Mouse (Mus musculus): ENCODE measurements around the gene Tpbgl.

The Tpbgl gene

DNA sequence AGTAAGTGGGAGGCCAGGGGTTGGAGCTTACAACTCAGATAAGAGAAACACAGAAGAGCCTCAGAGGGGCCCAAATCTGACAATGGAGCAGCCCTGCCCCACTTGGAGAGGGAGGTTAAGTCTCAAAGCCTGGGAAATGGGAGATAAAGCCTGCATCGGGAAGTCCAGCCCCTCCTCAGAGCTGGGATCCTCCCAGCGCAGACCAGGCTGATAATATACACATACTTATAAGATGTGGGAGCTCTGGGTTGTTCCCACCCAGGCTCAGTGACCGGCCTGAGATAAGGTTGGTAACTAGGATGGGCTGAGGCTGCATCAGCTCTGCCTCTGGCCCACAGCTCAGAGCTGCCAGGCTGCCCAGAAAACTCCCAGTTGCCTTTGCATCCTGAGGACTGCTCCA lies 15.2 kb upstream of the Tpbgl start:
- no peak for DNase-seq (ENCODE audit: low spot score in 2 of 2)

DNA sequence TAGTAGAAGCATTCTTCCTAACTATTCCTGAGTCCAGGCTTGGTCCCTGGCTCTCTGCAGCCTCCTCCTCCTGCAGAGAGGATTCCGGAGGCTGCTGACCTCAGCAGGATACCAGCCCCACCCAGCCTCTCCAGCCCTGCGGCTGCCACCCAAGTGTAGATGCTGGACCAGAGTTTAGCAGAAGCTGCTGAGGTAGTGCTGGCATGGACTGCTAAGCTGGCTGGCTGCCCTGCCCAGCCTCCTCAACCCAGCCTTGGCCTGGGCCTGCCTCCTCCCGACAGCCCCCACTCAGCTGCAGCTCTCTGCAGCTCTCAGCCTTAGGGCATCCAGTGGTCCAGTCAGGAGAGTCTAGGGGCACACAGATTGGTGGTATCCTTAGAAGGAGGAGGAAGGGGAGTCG lies 14.3 kb upstream of the Tpbgl start:
- no peak for DNase-seq (ENCODE audit: low spot score in 2 of 2)

DNA sequence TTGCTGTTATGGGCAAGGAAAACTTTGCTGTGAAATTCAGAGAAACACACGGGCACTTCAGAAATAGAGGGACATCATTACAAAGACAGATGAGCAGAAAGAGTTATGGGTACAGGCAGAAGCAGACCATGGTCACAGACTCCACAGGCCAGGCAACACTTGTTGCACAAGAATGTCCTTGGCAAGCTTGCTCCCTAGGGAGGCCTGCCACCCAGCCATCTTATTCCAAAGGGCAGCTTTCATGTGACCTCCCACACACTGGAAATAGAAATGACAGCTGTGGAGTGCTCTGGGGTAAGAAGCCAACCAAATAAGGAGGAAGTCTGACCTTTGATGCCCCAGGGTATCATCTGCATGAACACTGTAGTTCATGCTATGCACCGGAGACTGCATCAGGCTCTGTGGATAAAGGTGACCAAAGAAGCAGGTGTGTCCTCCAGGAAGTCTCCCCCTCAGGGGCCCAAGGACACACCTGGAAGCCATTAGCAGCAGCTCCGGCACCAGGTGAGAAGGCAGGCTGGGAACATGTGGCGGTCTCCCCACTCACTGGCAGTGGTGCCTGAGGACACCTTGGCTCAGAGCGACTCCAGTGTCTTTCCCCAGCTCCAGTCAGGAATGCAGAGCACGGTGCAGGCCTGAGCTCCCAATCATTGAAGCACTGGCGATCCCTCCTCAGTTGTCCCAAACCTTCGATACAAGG lies 7.2 kb upstream of the Tpbgl start:
- no peak for DNase-seq (ENCODE audit: low spot score in 2 of 2)

DNA sequence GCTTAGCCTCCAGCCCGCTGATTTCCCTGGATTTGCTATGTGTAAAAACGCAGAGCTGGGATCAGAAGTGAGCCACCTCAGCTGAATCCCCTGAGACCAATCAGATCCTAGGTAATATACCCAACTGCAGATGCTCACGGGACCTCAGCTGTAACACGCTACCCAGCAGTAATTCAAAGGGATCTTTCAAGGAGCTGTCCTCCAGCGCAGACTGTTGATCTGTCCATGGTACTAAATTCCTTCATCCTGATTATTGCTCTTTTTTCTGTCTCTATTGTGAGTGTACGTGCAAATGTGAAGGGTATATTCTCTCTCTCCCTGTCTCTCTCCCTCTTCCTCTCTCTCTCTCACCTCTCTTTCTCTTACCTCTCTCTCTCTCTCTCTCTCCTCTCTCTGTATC lies 5.4 kb upstream of the Tpbgl start:
- no peak for DNase-seq (ENCODE audit: low spot score in 2 of 2)

DNA sequence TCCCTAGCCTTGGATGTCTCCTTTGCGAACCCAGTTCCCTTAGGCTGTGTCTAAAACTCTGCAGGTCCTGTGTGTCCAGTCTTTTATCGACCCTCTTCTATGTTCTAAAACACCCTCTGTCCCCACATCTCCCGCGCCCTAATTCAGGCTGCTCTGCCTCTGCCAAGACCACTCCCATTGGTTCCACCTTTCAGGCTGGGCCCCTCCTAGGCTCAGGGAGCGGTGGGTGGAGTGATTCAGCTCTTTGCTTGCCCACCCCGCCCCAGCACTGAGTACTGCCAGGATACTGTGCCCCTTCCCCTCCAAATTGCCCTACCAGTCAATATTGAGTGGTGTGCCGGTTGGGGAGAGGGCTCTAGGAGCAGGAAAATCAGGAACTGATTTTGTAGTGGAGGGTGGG lies 463 bp upstream of the Tpbgl start:
- DNase-seq (ENCODE audit: low spot score in 2 of 2), result no peak

DNA sequence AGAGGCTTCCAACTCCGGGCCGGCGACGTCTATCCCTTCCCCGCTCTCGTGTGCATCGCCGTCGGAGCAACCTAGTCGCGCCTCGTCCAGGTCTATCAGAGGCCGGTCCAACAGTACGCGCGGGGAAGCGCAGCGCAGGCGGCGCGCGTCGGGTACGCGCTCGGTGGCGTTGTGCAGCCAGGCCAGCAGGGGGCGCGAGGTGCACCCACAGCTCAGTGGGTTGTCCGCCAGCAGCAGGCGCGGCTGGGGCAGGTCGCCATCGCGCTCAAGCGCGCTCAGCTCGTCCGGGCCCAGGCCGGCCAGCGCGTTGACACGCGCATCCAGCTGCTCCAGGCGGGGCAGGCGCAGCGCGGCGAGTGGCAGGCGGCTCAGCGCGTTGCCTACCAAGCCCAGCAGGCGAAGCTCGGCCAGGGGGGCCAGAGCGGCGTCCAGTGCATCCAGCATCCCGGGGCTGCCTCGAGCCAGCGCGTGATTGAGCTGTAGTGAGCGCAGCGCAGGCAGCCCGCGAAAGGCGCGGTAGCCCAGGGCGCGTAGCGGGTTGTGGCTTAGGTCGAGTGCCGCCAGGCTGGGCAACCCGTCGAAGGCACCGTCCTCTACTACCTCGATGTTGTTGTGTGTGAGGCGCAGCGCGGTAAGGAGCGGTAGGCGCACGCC lies 1.1 kb downstream of the Tpbgl start:
- peak; percentile 83 to 88 for DNase-seq (ENCODE audit: low spot score in 2 of 2)

DNA sequence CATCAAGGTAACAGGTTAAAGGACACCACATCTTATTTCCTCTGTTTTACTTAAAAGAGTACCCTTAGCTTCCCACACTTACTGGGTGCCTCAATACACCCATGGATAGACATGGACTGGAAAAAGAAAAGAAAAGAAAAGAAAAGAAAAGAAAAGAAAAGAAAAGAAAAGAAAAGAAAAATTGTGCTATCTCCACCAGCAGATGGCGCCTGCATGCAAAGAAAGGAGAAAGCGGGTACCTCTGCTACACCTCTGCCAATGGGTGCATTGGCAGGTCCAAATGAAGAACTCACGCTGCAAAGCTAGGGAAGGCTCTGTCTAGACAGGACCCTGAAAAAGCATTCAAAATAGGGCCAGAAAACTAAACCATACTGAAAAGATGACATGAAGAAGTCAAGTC lies 8.0 kb downstream of the Tpbgl start:
- peak in 1 of 2 experiments; percentile 19 for DNase-seq (ENCODE audit: low spot score in 2 of 2)

DNA sequence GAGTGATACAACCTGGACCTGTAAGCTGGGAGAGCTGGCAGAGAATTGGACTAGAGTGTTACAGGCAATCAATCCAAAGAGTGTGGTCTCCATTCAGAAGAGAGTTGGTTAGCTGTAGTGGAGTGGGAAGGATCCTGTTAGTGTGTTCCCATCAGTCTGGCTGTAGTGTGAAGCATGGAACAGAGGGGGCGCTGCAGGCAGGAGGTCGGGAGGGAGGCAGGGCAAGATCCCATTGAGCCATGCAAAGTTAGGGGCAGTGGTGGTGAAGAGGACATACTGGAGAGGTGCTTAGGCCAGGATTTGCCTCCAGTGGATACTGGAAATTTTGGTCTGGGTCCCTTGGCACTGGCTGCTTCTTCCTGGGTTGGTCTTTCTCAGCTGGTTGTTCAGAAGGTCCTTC lies 8.6 kb downstream of the Tpbgl start:
- DNase-seq (ENCODE audit: low spot score in 2 of 2), result no peak

DNA sequence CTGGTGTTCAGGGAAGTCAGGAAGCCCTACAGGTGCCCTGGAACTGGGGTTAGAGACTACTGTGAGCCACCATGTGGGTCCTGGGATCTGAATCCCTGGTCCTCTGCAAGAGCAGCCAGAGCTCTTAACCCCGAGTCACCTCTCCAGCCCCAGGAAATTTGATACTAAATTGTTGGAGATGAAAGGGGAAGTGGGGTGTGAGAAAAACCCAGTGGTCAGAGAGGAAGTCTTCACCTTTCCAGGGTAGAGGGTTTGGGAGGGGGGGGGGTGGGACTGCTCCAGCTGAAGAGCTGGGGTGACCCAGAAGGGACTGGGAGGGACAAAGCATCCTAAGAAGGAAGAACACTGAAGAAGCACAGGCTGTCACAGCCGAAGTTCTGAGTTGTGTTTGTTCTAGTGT lies 19.3 kb downstream of the Tpbgl start:
- no peak for DNase-seq (ENCODE audit: low spot score in 2 of 2)

DNA sequence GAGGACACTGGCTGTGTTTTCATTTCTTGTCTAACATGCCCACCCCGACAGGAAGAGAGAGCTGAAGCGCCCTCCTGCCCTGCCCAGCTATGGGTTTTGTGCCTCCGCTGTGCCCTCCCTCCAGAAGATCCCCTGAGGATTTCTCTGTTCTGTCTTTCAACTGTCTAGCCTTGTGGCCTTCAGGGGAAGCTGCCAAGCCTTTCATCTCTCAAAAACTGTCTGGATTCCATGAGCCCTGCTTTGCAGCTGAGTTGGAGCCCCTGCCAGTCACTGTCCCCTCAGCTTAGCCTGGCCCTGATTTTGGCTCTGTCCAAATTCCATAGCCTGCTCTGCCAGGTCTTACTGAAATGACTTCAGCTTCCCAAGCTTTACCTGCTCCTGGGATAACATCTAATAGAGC lies 20.1 kb downstream of the Tpbgl start:
- DNase-seq (ENCODE audit: low spot score in 2 of 2), result no peak

DNA sequence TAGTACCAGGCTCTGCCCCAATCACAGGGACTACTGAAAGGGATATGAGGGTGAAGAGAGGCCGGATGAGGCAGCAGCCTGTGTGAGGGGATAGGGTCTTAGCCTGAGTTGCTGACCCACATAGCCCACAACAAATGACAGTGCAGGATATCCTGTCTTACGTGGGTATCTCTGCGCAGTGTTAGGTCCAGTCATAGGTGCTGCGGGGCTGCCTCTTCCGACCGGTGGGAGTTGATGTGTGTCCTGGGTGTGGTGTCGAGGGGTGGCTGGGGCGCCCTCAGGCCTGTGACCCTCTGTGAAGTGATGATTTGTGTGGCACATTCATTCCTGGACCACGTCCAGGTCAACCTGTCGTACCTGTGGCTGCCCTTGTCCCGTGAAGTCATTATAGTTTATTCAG lies 20.6 kb downstream of the Tpbgl start:
- no peak for DNase-seq (ENCODE audit: low spot score in 2 of 2)

DNA sequence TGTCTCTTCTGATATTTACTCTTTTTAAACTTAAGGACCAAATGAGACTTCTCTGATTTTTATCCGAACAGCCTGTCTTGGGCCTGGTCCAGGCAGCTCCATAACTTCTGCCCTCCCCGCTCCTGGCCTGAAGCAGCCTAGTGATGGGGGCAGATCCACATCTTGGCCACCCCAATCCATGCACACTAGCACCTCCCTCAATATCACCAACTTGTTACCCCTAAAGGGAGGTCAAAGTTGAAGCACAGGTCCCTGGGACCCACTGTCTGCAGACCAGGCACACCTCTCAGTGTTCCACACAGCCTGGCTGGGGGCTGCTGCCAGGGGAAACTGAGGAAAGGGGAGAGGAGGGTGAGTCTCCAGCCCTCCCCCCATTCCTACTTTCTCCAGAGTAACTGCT lies 21.8 kb downstream of the Tpbgl start:
- no peak for DNase-seq (ENCODE audit: low spot score in 2 of 2)

DNA sequence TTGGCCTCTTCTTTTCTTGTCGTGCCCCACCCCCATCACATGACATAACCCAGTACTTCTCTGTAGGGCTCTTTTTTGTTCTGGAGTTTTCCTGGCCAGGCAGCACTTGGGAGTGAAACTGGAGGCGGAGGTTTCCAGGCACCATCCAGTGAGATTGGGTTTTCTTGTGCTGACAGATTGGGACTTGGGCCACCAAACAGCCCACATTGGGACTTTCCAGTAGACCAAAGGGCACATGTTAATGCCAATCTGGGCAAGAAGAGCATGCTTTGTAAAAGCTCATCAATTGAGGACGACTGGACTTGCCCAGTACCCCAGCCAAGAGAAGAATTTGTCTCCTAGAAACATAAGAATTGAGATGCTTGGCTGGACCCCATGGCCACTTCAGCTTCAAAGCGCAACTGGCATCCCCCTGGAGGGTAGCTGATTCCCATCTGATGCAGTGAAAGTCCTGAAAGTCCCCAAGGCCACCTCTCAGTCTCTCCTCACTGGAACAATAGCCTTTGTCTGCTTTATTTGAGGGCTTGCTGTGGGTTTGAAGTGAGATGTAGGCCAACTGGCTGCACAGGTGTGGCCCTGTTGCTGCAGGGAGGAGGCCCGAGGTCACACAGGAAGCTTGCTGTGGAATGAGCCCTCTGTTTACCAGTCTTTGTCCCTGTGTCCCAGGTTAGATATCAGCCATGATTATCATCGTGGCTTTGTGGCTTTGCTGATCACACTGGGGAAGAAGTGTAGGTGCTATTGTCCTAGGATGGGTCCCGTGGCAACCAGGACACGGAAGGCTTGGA lies 22.8 kb downstream of the Tpbgl start:
- DNase-seq (ENCODE audit: low spot score in 2 of 2), result no peak

DNA sequence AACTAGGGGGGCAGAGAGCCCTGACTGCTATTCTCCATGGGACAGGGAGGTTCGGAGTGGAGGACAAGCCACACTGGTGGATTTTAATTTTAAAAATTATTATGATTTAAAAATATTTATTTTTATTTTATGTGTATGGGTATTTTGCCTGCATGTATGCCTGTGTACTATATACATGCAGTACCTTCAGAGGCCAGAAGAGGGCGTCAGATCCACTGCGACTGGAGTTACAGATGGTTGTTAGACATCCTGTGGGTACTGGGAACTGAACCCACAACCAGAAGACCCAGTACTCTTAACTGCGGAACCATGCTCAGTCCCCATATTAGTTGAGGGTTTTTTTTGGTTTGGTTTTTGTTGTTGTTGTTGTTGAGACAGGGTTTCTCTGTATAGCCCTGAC lies 28.2 kb downstream of the Tpbgl start:
- no peak for DNase-seq (ENCODE audit: low spot score in 2 of 2)

DNA sequence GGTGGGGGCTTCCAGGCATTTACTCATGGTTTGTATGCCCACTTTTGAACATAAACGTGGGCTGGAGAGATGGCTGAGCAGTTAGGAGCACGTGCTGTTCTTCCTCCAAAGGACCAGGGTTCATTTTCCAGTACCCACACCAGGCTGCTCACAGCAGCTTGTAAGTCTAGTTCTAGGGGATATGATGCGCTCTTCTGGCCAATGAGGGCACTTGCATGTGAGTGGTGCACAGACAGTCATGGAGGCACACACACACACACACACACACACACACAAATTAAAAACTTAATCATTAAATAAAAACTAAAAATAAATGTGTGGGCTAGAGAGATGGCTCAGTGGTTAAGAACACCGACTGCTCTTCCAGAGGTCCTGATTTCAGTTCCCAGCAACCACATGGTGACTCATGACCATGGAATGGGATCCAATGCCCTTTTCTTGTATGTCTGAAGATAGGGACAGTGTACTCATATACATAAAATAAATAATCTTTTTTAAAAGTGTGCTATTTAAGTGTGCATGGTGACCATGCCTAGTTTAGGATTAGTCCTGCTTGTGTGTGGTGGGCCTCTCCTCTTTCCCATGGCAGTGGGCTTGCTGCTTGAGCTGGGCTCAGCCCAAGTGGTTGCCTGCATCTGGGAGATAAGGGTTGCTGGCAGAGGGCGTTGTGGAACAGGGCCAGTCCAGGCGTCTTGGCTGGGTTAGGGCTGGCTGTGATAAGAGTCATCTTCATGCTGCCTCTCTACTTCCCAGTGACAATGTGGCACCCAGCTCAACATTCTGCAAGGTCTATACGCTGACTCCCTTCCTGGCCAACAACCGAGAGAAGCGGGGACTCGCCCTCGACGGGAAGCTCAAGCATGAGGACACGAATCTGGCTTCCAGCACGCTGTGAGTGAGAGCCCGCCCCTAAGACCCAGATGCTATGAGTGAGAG lies 32.8 kb downstream of the Tpbgl start:
- no peak for DNase-seq (ENCODE audit: low spot score in 2 of 2)

DNA sequence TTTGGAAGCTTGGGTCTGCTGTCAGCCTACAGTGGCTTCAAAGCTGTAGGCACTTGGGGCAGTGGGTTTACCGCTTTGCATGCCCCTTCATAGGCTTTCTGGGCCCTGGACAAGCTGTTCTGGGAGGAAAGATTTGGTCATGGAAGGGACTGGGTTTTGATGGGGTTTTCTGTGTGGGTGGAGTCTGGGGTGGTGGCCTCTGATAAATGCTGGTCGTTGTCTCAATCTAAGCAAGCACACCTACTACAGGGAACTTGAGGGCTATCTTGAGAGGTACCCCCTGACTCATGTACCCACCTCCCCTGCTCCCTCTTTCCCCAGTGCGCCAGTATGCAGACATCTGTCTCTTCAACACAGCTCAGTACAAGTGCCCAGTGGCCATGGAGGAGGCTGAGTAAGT lies 34.2 kb downstream of the Tpbgl start:
- DNase-seq (ENCODE audit: low spot score in 2 of 2), result no peak

DNA sequence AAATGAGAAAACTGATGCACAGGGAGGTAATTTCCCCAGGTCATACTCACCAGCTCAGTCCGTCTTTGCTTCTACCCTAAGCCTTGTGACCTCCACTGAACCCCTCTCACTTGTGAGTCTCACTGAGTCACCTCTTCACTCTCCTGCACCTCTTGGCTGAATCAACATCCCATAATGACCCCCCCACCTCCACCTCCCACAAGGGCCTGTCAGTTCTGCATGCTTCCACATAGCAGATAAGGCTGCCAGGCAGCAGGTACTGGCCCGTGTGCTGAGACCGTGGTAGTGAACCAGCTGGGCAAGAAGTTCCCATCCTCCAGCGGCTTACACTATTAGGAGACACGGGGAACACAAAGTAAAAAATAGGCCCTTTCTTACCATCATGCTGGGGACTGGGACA lies 36.3 kb downstream of the Tpbgl start:
- no peak for DNase-seq (ENCODE audit: low spot score in 2 of 2)

DNA sequence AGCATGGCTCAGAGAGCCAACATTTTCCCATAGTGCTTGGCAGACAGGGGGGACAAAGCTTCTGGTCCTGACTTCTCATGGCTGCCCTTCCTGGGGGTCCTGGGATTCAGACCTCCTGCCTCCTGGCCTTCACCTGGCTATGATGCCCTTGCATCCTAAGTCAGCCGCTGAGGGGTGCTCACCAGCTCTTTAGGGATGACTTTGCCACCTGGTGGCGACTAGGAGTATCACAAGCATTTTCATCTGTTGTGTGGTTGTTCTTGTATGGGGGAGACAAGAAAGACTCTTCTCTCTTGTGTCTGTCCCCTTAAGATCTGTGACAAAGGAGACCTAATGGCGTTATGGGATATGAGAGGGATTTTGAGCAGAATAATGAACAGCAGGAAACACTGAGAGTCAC lies 36.8 kb downstream of the Tpbgl start:
- DNase-seq (ENCODE audit: low spot score in 2 of 2), result peak; percentile 19 to 41

DNA sequence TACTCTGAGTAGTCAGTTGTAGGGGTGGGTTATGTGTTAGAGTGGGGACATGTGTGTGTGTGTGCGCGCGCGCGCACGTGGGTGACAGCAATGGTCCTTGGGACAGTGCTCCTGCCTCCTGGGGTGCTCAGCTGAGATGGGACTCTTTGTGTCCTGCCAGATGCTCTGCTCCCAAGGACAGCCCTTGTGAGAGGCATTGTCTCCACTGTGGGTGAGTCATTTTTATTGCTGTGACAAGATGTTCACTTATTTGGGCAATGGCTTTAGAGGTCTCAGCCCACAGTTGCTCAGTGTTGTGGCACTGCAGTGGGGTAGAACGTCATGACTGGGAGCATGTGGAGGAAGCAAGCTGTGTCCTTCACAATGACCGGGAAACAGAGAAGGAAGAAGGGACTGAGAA lies 40.9 kb downstream of the Tpbgl start:
- DNase-seq (ENCODE audit: low spot score in 2 of 2), result no peak

DNA sequence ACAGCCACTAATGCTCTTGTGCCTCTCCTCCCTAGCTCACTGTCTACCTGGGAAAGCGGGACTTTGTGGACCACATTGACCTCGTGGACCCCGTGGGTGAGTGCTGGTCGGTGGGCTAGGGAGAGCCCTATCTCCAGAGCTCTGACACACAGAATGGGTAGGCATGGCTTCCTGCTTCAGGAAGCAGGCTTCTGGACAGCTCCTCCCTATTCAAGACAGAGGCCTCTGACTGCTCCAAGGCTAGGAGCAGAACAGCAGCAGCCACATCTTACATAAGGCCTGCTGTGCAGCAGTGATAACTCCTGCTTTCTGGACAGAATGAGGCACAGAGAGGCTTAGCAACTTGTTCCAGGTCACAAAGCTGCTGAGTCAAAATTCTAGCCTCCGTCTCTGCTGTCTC lies 43.3 kb downstream of the Tpbgl start:
- no peak for DNase-seq (ENCODE audit: low spot score in 2 of 2)

DNA sequence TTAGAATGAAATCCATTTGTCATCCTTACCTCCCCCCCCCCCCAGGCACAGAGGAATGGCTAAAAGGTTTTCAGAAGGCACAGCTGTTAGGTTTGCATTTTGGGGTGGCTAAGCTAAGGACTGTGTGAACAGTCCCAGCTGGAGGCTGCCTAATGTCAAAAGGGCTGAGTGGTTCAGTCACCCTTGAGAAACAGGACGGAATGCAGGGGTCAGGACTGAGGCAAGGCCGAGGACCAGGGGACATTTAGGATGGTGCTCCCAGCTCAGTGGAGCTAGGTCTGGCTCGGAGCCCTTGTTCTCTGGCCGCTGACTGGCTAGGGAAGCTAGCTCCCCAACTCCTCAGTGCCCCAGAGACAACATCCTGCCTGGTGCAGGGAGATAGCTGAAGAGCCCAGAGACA lies 44.0 kb downstream of the Tpbgl start:
- DNase-seq (ENCODE audit: low spot score in 2 of 2), result no peak

DNA sequence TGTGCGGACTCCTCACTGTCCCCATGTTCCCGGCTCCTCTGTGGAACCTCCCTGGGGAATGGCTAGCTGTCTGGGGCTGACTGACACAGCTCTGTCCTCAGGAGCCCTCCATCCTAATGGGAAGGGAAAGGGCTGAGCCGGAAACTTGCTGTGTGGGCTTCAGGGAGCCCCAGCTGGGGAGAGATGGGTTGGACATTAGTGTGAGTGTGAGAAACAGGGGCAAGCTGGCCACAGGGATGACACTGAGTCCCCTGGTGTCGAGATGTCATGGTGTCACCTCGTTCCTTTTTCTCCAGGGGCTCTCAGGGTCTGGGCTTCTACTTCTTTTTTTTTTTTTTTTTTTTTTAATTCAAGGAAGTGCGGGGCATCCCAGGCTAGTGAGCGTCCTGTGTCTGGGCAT lies 44.6 kb downstream of the Tpbgl start:
- no peak for DNase-seq (ENCODE audit: low spot score in 2 of 2)

All from urinary bladder, adult 18-20 months (tissue).